Mouse (Mus musculus) intestine, embryonic 16.5 days (tissue): ENCODE data around the gene Stard13. TPM values are rescaled to one million over a fixed set of nuclear protein-coding genes. Genes with fewer than 3 reads are reported as not detected.

Experiments used
- ATAC-seq: fragments of 200-750 bp; cut with Nextera tagmentation; 2 replicates; pipeline ENCODE4 v1.8.0; 2017; ENCODE audit warnings: moderate TSS enrichment, moderate library complexity
- H3K27ac ChIP-seq: fragments of 300-500 bp; sonication (generic); 2 replicates; pipeline ENCODE4 v1.5.1; 2014; ENCODE audit warnings: mild to moderate bottlenecking, low read length
- H3K27me3 ChIP-seq: fragments of 300-500 bp; sonication (generic); replicated peaks from 2 replicates; pipeline ENCODE4 v1.6.1; 2014; ENCODE audit warnings: low read length, control low read depth, mixed read lengths; ENCODE audit not compliant: control insufficient read depth, insufficient read depth
- H3K36me3 ChIP-seq: fragments of 300-500 bp; sonication (generic); 2 replicates; pipeline ENCODE4 v1.6.1; 2014; ENCODE audit warnings: low read length, control low read depth; ENCODE audit not compliant: control insufficient read depth, insufficient read depth
- H3K4me1 ChIP-seq: fragments of 300-500 bp; sonication (generic); 2 replicates; pipeline ENCODE4 v1.6.1; 2014; ENCODE audit warnings: low read length, control low read depth, mixed read lengths; ENCODE audit not compliant: control insufficient read depth, insufficient read depth
- H3K4me2 ChIP-seq: fragments of 300-500 bp; sonication (generic); 2 replicates; pipeline ENCODE4 v1.6.1; 2014; ENCODE audit warnings: low read depth, low read length, control low read depth
- H3K4me3 ChIP-seq: fragments of 300-500 bp; sonication (generic); 2 replicates; pipeline ENCODE4 v1.5.1; 2014; ENCODE audit warnings: mild to moderate bottlenecking, low read length
- H3K9ac ChIP-seq: fragments of 300-500 bp; sonication (generic); 2 replicates; pipeline ENCODE4 v1.6.1; 2014; ENCODE audit warnings: low read depth, low read length
- H3K9me3 ChIP-seq: fragments of 300-500 bp; sonication (generic); 2 replicates; pipeline ENCODE4 v1.6.1; 2016; ENCODE audit warnings: low read length, control low read depth; ENCODE audit not compliant: control insufficient read depth
- WGBS: fragments of 180-500 bp; shearing (Covaris S2); extraction: QIAGEN DNeasy Blood & Tissue Kit; methylation state at CpG from one replicate; pipeline ENCODE4 v1.1.7; 2014; 5-methylcytosine and 5-hydroxymethylcytosine counted together
- polyA plus RNA-seq: library from polyadenylated mRNA; unstranded; fragments of >200 nt; fragmentation: Nextera tagmentation; extraction: Ambion mirVana; gene quantifications from 2 replicates; pipeline ENCODE4 v1.2.1, GENCODE M21; 2015

Gene Stard13
- polyA plus RNA-seq, 1 experiment from 2014 or later: 10.7 TPM

DNA sequence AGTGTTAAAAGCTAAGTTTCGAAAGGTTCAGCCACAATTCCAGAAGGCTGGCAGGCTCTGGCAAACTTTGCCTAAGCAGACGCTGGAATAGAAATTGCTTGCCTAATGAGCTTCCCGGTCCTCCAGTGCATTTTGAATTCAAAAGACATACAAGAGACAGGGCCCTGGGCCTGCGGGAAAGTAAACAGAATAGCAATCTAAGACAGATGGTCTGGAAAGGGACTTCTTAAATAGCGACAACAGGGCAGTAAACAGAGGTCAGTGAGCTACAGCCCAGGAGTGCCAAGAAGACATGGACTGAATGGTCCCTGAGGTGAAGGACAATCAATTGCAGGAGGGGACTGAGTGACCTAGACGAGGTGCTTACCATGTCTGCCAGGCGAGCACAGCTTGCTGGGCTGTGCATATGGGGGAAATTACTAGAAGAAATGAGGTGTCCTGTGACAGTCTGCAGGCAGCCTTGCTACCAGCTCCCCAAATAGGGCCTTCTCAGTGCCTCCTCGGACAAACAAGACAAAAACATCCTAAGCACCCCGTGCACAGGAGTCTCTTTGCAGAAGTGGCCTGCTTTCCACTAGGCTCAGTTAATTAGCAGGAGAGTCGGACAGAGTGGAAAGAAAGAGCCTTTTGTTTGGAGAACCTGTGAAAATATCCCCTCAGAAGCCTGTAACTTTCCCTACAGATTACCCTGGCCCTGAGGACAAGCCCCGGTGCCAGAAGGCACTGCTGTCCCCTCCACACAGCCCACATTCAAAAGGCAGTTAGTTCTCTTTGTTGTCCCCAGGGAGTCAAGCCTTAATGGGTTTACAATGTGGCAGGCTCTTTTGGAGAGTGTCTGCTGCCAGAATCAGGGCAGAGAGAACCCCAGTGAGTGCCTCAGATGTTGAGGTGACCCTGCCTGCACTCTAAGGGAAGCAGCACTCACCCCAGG lies 90.7 kb downstream of the Stard13 start:
- Histone ChIP-seq H3K27ac (peak overlapping the region; percentile 82), H3K4me3 (no peak overlapping the region), H3K36me3 (no peaks in the 10 kb centered on the region), H3K9me3 (no peaks in the 10 kb centered on the region), H3K9ac (peak overlapping the region; percentile 51), H3K4me1 (peaks cover 28% of the 10 kb centered on the region), H3K4me2 (no peak overlapping the region; the same call in 1 of the 2 replicates), H3K27me3 (no peaks in the 10 kb centered on the region)
- peak; percentile 21 for ATAC-seq
- 26% methylated on average over 11 of the region's 11 CpGs for WGBS

GRCm38 (mm10) chr5:151142241-151142640 lies 91.4 kb downstream of the Stard13 start:
- Histone ChIP-seq H3K9me3 (no peaks in the 10 kb centered on the region), H3K27me3 (no peaks in the 10 kb centered on the region), H3K4me2 (no peak overlapping the region), H3K27ac (peak overlapping the region; percentile 82; the same call in 1 of the 2 replicates), H3K4me1 (peaks cover 28% of the 10 kb centered on the region), H3K4me3 (no peak overlapping the region), H3K36me3 (no peaks in the 10 kb centered on the region), H3K9ac (peak overlapping the region; percentile 51; the same call in 1 of the 2 replicates)
- 34% methylated on average over 5 of the region's 5 CpGs for WGBS
- ATAC-seq: peak; percentile 74

- WGBS: 72% methylated on average over 5 of the region's 5 CpGs
- no peaks in the 10 kb centered on the region for H3K27me3 ChIP-seq
These were observed 95.7 kb downstream of the Stard13 start for GRCm38 (mm10) chr5:151137901-151138300.

GRCm38 (mm10) chr5:151137311-151137710 lies 96.3 kb downstream of the Stard13 start:
- ATAC-seq: no peak
- Histone ChIP-seq H3K4me2 (no peak overlapping the region), H3K9me3 (no peaks in the 10 kb centered on the region), H3K4me1 (peaks cover 10% of the 10 kb centered on the region), H3K27me3 (no peaks in the 10 kb centered on the region), H3K4me3 (no peak overlapping the region), H3K27ac (no peak overlapping the region), H3K9ac (no peak overlapping the region), H3K36me3 (no peaks in the 10 kb centered on the region)
- WGBS: 68% methylated on average over 4 of the region's 4 CpGs

More at GRCm38 (mm10) chr5:151137901-151138300, 95.7 kb downstream of the Stard13 start:
- ATAC-seq: no peak
- Histone ChIP-seq H3K27ac (no peak overlapping the region), H3K4me1 (peaks cover 14% of the 10 kb centered on the region), H3K4me2 (no peak overlapping the region), H3K36me3 (no peaks in the 10 kb centered on the region), H3K4me3 (no peak overlapping the region), H3K9me3 (no peaks in the 10 kb centered on the region), H3K9ac (no peak overlapping the region)

DNA sequence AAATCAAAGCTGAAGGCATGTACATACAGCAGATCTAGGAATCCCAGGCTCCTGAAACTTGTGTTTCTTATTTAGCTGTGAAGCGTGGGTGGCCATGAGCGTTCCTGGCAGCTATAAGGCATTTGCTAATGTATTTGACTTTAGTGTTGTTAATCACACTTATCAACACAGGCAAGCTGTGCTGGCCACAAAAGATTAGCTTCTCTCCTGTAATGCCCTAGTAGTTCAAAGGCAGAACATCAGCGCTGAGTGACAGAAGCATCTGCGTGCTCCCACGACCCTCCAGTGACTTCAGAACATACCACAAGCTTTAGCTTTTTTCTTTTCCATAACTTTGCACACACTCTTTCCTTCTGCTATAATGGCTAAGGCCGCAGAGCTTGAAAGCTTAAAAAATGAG lies 97.7 kb downstream of the Stard13 start:
- Histone ChIP-seq H3K27ac (peak overlapping the region; percentile 8; the same call in 1 of the 2 replicates), H3K36me3 (no peaks in the 10 kb centered on the region), H3K4me3 (no peak overlapping the region), H3K4me2 (no peak overlapping the region), H3K9ac (no peak overlapping the region), H3K27me3 (no peaks in the 10 kb centered on the region), H3K4me1 (0 out of 2 replicates have a peak, but pooled peaks cover 3% of the 10 kb centered on the region), H3K9me3 (no peaks in the 10 kb centered on the region)
- peak; percentile 72 for ATAC-seq
- WGBS: 54% methylated on average over 6 of the region's 6 CpGs

DNA sequence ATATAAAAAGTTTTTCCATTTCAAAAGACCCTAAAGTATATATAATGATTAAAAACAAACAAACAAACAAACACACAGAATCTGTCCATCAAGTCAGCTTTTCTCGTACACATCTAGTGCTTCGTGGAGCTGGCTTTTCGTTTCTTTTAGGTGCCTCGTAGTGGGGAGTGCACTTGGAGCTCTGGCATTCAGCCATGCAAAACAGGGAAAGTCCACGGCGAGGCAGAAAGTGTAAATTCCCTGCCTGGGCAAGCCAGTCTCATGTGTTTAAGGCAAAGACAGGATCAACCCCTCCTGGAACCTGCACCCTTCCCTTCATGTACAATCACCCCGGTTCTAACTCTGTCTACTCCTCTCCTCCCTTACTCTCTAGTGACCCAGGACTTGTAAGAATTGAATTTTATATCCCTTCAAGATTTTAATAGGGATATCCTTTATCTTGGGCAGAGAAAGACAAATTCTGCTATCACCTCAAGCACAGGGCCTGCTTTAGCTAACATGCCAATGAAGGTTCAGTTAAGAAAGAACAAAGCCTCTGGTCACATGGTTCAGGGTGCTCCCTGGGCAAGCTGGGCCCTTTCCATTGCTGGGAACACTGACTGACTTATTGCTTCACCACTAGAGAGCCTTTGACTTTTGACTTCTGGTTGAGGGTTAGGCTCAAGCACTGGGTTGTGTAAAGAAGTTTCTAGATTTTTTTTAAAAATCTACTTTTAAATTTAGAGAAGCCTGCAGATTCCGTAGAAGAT lies 98.4 kb downstream of the Stard13 start:
- WGBS: 49% methylated on average over 8 of the region's 8 CpGs
- Histone ChIP-seq H3K9me3 (no peaks in the 10 kb centered on the region), H3K4me1 (0 out of 2 replicates have a peak, but pooled peaks cover 3% of the 10 kb centered on the region), H3K4me3 (no peak overlapping the region), H3K27me3 (no peaks in the 10 kb centered on the region), H3K36me3 (no peaks in the 10 kb centered on the region), H3K4me2 (no peak overlapping the region), H3K9ac (no peak overlapping the region), H3K27ac (peak overlapping the region; percentile 45; the same call in 1 of the 2 replicates)
- ATAC-seq: 0 out of 2 replicates have a peak, but pooled peaks have one; percentile 55

DNA sequence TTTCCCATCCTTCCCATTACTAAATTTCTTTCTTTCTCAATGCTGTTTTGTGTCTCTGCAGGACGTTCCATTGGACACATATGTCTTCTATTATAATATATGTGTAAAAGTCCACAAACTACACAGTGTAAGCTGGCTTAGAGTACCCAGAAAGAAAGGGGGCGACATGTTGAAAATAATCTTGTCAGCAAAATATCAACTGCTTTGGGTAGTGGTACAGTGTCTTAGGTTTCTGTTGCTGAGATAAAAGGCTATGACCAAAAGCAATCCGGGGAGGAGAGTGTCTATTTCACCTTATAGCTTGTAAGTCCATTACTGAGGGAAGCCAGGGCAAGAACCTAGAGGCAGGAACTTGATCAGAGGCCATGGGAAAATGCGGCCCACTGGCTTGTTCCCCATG lies 99.4 kb downstream of the Stard13 start:
- H3K4me2 ChIP-seq: no peak overlapping the region
- H3K9ac ChIP-seq: no peak overlapping the region
- 94% methylated on average over 4 of the region's 4 CpGs for WGBS
- ATAC-seq: no peak
- no peak overlapping the region for H3K27ac ChIP-seq
- H3K4me3 ChIP-seq: no peak overlapping the region
- H3K4me1 ChIP-seq: 0 out of 2 replicates have a peak, but pooled peaks cover 3% of the 10 kb centered on the region
- no peaks in the 10 kb centered on the region for H3K27me3 ChIP-seq
- H3K36me3 ChIP-seq: no peaks in the 10 kb centered on the region
- no peaks in the 10 kb centered on the region for H3K9me3 ChIP-seq

GRCm38 (mm10) chr5:151133744-151134143 lies 99.9 kb downstream of the Stard13 start:
- no peaks in the 10 kb centered on the region for H3K36me3 ChIP-seq
- no peaks in the 10 kb centered on the region for H3K27me3 ChIP-seq
- WGBS: 88% methylated on average over 14 of the region's 14 CpGs
- H3K4me2 ChIP-seq: no peak overlapping the region
- ATAC-seq: peak; percentile 37; the same call in 1 of the 2 replicates
- H3K4me1 ChIP-seq: 0 out of 2 replicates have a peak, but pooled peaks cover 3% of the 10 kb centered on the region
- H3K27ac ChIP-seq: no peak overlapping the region
- H3K9me3 ChIP-seq: no peaks in the 10 kb centered on the region
- no peak overlapping the region for H3K4me3 ChIP-seq
- no peak overlapping the region for H3K9ac ChIP-seq

DNA sequence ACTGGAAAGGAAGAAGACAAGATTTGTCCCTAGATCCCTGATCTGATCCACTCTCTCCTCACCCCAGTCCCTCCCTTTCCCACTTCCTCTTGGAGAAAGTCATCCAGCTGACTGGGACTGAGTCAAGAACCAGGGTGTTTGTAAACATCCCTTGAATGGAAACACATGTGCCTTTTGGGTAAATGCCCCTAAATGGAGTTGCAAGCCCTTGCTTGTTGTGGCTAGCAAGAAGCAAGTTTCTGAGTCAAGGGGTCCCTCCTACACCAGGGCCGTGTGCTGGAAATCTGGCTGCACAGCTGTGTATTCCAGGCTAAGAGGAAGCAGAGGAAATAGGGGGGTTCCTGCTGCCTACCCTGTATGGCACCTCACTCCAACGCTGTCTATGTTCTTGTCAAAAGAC lies 103.9 kb downstream of the Stard13 start:
- Histone ChIP-seq H3K27me3 (no peaks in the 10 kb centered on the region), H3K4me2 (no peak overlapping the region), H3K9me3 (no peaks in the 10 kb centered on the region), H3K27ac (peak overlapping the region; percentile 3; the same call in 1 of the 2 replicates), H3K9ac (no peak overlapping the region), H3K4me3 (no peak overlapping the region), H3K4me1 (no peaks in the 10 kb centered on the region), H3K36me3 (no peaks in the 10 kb centered on the region)
- 55% methylated on average over 2 of the region's 2 CpGs for WGBS
- ATAC-seq: no peak
